Mouse (Mus musculus) testis, adult 2 months (tissue): ENCODE measurements around the gene Anxa6.

ENCODE experiments used
- CTCF ChIP-seq: fragments of 200-500 bp; IDR thresholded peaks from 2 replicates; pipeline ENCODE4 v1.5.1; 2012; ENCODE audit warnings: low read depth, mild to moderate bottlenecking, inconsistent platforms, low read length, moderate library complexity; ENCODE audit not compliant: control insufficient read depth, insufficient read depth, insufficient replicate concordance
- POLR2A ChIP-seq: fragments of 200-500 bp; IDR thresholded peaks from 2 replicates; pipeline ENCODE4 v1.6.1; 2012; ENCODE audit warnings: low read depth, mild to moderate bottlenecking, inconsistent platforms, low read length, moderate library complexity; ENCODE audit not compliant: control insufficient read depth

GRCm38 (mm10) chr11:54976351-54976750 is 56.9 kb downstream of the Anxa6 start:
- TF ChIP-seq CTCF (no peak), POLR2A (no peak)
